Mouse (Mus musculus) liver, adult 2 months (tissue): ENCODE measurements at regions not wholly inside any gene's neighbourhood (a gene's known extent, or its start where the extent isn't known, plus 50 kb on each side); places are given as distances from the start of the nearest gene placed in this dataset.

Experiments
- CTCF ChIP-seq: fragments of 200-500 bp; IDR thresholded peaks from 2 replicates; pipeline ENCODE4 v1.5.1; 2011; ENCODE audit warnings: low read depth, low read length, control low read depth
- POLR2A ChIP-seq: fragments of 200-500 bp; IDR thresholded peaks from 2 replicates; pipeline ENCODE4 v1.6.1; 2011; ENCODE audit warnings: low read length, control low read depth; ENCODE audit not compliant: insufficient read depth; ENCODE audit errors: extremely low read depth

- TF ChIP-seq CTCF (no peak), POLR2A (no peak)
Observed at GRCm38 (mm10) chr12:70681407-70681990, 143.8 kb upstream of the Frmd6 start.
